Mouse (Mus musculus) testis, adult 2 months (tissue): ENCODE data around the gene Ppp1r35. TPM values are rescaled to one million over a fixed set of nuclear protein-coding genes. Genes with fewer than 3 reads are reported as not detected.

ENCODE experiments used
- H3K27ac ChIP-seq: fragments of 200-500 bp; 2 replicates; pipeline ENCODE4 v1.5.1; 2012; ENCODE audit warnings: low read depth, low read length; ENCODE audit not compliant: control insufficient read depth, insufficient read depth
- H3K27me3 ChIP-seq: fragments of 200-500 bp; 2 replicates; pipeline ENCODE4 v1.6.1; 2012; ENCODE audit warnings: mild to moderate bottlenecking, low read length, moderate library complexity; ENCODE audit not compliant: control insufficient read depth, insufficient read depth
- H3K36me3 ChIP-seq: fragments of 200-500 bp; 2 replicates; pipeline ENCODE4 v1.6.1; 2012; ENCODE audit warnings: mild to moderate bottlenecking, low read length; ENCODE audit not compliant: control insufficient read depth, insufficient read depth
- H3K4me1 ChIP-seq: fragments of 200-500 bp; 2 replicates; pipeline ENCODE4 v1.6.1; 2012; ENCODE audit warnings: low read length; ENCODE audit not compliant: control insufficient read depth, insufficient read depth
- H3K4me3 ChIP-seq: fragments of 200-500 bp; 2 replicates; pipeline ENCODE4 v1.5.1; 2012; ENCODE audit warnings: low read depth, mild to moderate bottlenecking, low read length, moderate library complexity, mixed read lengths; ENCODE audit not compliant: control insufficient read depth
- CTCF ChIP-seq: fragments of 200-500 bp; IDR thresholded peaks from 2 replicates; pipeline ENCODE4 v1.5.1; 2012; ENCODE audit warnings: low read depth, mild to moderate bottlenecking, inconsistent platforms, low read length, moderate library complexity; ENCODE audit not compliant: control insufficient read depth, insufficient read depth, insufficient replicate concordance
- POLR2A ChIP-seq: fragments of 200-500 bp; IDR thresholded peaks from 2 replicates; pipeline ENCODE4 v1.6.1; 2012; ENCODE audit warnings: low read depth, mild to moderate bottlenecking, inconsistent platforms, low read length, moderate library complexity; ENCODE audit not compliant: control insufficient read depth
- polyA plus RNA-seq: library from polyadenylated mRNA; depleted of rRNA; stranded (reverse); fragments of >200 nt; gene quantifications from 2 replicates; pipeline ENCODE4 v1.2.3, GENCODE M21; 2012

The Ppp1r35 gene
- polyA plus RNA-seq, 1 experiment: 48.3 TPM

DNA sequence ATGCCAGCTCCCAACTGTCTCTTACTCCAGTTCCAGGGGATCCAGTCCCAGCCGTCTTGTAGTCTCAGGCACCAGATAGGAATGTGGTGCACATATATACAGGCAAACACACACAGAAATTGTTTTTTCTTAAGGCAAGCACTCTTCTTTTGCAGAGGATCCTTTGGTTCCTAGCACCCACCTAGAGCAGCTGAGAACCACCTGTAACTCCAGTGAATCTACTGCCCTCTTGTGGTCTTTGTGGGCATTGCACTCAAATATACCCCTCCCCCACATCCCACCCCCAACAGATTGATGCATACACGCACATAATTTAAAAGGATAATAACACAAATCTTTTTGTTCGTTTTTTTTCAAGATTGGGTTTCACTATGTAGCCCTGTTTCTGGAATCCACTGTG lies 12.4 kb upstream of the Ppp1r35 start:
- no peaks in the 10 kb centered on the region for H3K27me3 ChIP-seq
- H3K4me3 ChIP-seq: no peak overlapping the region
- H3K27ac ChIP-seq: no peak overlapping the region
- H3K4me1 ChIP-seq: no peaks in the 10 kb centered on the region; the same call in 1 of the 2 replicates
- TF ChIP-seq CTCF (no peak), POLR2A (no peak)
- no peaks in the 10 kb centered on the region for H3K36me3 ChIP-seq

- Histone ChIP-seq H3K27ac (no peak overlapping the region), H3K4me3 (no peak overlapping the region), H3K27me3 (no peaks in the 10 kb centered on the region), H3K4me1 (no peaks in the 10 kb centered on the region; the same call in 1 of the 2 replicates), H3K36me3 (no peaks in the 10 kb centered on the region)
- TF ChIP-seq POLR2A (no peak), CTCF (no peak)
Observed at GRCm38 (mm10) chr5:137768475-137768874, 10.2 kb upstream of the Ppp1r35 start.

DNA sequence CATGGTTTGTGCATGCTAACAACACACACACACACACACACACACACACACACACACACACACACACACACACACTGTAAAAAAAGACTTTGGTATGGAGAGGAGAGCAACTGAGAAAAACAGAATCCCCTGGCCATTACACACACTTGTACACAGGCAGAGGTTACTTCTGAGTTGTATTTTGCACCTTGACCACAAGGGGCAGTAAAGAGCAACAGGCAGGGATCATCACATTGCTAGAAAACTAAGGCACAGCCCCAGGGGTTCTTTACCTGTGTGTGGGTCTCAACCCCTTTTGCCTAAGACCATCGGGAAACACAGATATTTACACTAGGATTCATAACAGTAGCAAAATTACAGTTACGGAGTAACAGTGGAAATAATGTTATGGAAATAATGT lies 7.9 kb upstream of the Ppp1r35 start:
- Histone ChIP-seq H3K27me3 (no peaks in the 10 kb centered on the region), H3K36me3 (no peaks in the 10 kb centered on the region), H3K4me1 (no peaks in the 10 kb centered on the region), H3K4me3 (no peak overlapping the region), H3K27ac (no peak overlapping the region)
- TF ChIP-seq CTCF: peak; percentile 12; the same call in 1 of the 2 replicates
- TF ChIP-seq POLR2A: no peak

GRCm38 (mm10) chr5:137772755-137773154 lies 5.9 kb upstream of the Ppp1r35 start:
- H3K27ac ChIP-seq: no peak overlapping the region
- H3K36me3 ChIP-seq: no peaks in the 10 kb centered on the region
- H3K27me3 ChIP-seq: no peaks in the 10 kb centered on the region
- TF ChIP-seq CTCF: no peak
- no peak for TF ChIP-seq POLR2A
- H3K4me3 ChIP-seq: no peak overlapping the region
- no peaks in the 10 kb centered on the region for H3K4me1 ChIP-seq

DNA sequence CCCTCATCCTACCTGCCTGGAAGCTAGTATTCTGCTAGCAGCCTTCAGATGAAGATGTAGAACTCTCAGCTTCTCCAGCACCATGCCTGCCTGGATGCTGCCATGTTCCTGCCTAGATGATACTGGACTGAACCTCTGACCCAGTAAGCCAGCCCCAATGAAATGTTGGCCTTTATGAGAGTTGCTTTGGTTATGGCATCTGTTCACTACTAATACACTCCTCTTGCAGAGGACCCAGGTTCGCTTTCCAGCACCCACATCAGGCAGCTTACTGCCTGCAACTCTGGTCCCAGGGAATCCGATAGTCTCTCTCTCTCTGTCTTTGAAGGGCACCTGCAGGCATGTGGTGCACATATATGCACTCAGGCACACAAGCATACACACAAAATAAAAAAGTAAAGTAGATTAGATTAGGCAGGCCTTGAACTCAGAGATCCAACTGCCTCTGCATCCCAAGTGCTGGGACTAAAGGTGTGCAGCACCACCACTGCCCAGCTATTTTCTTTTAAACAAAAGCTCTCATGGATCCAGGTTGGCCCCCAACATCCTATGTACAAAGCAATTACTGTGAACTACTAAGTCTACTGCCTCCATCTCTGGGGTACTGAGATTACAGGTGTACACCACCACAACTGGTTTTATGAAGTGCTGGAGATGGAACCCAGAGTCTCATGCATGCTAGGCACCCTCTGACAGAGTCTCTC lies 2.9 kb upstream of the Ppp1r35 start:
- Histone ChIP-seq H3K27me3 (no peaks in the 10 kb centered on the region), H3K4me1 (peaks cover 5% of the 10 kb centered on the region), H3K27ac (no peak overlapping the region), H3K36me3 (no peaks in the 10 kb centered on the region; the same call in 1 of the 2 replicates), H3K4me3 (no peak overlapping the region)
- no peak for TF ChIP-seq POLR2A
- TF ChIP-seq CTCF: no peak

GRCm38 (mm10) chr5:137776408-137776918 lies 2.2 kb upstream of the Ppp1r35 start:
- Histone ChIP-seq H3K4me1 (peaks cover 5% of the 10 kb centered on the region), H3K27me3 (no peaks in the 10 kb centered on the region), H3K27ac (no peak overlapping the region), H3K36me3 (no peaks in the 10 kb centered on the region; the same call in 1 of the 2 replicates), H3K4me3 (no peak overlapping the region)
- TF ChIP-seq CTCF (no peak), POLR2A (no peak)

DNA sequence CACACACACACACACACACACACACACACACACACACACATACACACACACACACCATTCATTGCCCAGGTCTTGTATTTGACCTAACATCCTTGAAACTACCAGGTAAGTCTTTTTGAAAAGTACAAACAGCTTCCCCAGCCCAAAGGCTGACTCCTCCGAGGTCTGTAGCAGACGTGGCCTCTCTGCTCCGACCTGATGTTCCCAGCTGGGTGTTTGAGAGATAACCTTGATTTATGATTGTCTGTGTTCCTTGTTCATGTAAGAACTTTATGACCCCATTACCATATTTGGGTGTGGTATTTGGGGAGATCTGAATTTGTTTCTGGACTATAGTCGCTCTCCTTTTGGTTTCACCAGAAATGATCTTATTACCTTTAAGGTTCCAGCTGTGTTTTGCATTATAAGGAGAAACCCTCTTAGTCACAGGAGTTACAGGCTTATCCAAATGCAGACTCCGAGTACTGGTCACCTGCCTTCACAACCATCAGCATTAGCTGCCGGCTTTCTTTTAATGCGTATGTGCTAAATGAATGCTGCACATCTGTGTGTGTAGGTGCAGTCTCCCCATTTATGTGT lies 1.3 kb upstream of the Ppp1r35 start:
- H3K4me1 ChIP-seq: peaks cover 5% of the 10 kb centered on the region
- no peak overlapping the region for H3K4me3 ChIP-seq
- no peak overlapping the region for H3K27ac ChIP-seq
- no peaks in the 10 kb centered on the region; the same call in none of the 2 replicates for H3K36me3 ChIP-seq
- no peaks in the 10 kb centered on the region for H3K27me3 ChIP-seq
- TF ChIP-seq CTCF: no peak
- no peak for TF ChIP-seq POLR2A
